Mouse (Mus musculus) liver, embryonic 11.5 days (tissue): Measurements from ENCODE around the gene Fgfr2. TPM values are rescaled to one million over a fixed set of nuclear protein-coding genes. Genes with fewer than 3 reads are reported as not detected.

Source experiments
- ATAC-seq: fragments of 200-750 bp; cut with Nextera tagmentation; replicated peaks from 2 replicates; pipeline ENCODE4 v1.8.0; 2017; ENCODE audit warnings: moderate number of reproducible peaks, mild to moderate bottlenecking, moderate TSS enrichment, moderate library complexity; ENCODE audit not compliant: low FRiP score
- DNase-seq: peaks from one replicate; pipeline ENCODE4 v3.0.0-alpha.2; 2017; ENCODE audit warnings: low spot score
- H3K27ac ChIP-seq: fragments of 300-500 bp; sonication (generic); 2 replicates; pipeline ENCODE4 v1.5.1; 2014; ENCODE audit warnings: mild to moderate bottlenecking, low read depth, low read length, control low read depth
- H3K27me3 ChIP-seq: fragments of 300-500 bp; sonication (generic); replicated peaks from 2 replicates; pipeline ENCODE4 v1.6.1; 2014; ENCODE audit warnings: low read length, mixed read lengths; ENCODE audit not compliant: control insufficient read depth, insufficient read depth
- H3K36me3 ChIP-seq: fragments of 300-500 bp; sonication (generic); 2 replicates; pipeline ENCODE4 v1.6.1; 2014; ENCODE audit warnings: mild to moderate bottlenecking, low read length, moderate library complexity, mixed read lengths; ENCODE audit not compliant: control insufficient read depth, insufficient read depth
- H3K4me1 ChIP-seq: fragments of 300-500 bp; sonication (generic); replicated peaks from 2 replicates; pipeline ENCODE4 v1.6.1; 2014; ENCODE audit warnings: low read length, mixed read lengths; ENCODE audit not compliant: control insufficient read depth, insufficient read depth
- H3K4me2 ChIP-seq: fragments of 300-500 bp; sonication (generic); 2 replicates; pipeline ENCODE4 v1.6.1; 2014; ENCODE audit warnings: mild to moderate bottlenecking, control low read depth, moderate library complexity
- H3K4me3 ChIP-seq: fragments of 300-500 bp; sonication (generic); 2 replicates; pipeline ENCODE4 v1.5.1; 2014; ENCODE audit warnings: low read depth, low read length, control low read depth
- H3K9ac ChIP-seq: fragments of 300-500 bp; sonication (generic); 2 replicates; pipeline ENCODE4 v1.6.1; 2014; ENCODE audit warnings: low read depth, low read length, control low read depth
- H3K9me3 ChIP-seq: fragments of 300-500 bp; sonication (generic); 2 replicates; pipeline ENCODE4 v1.6.1; 2016; ENCODE audit warnings: low read length, inconsistent platforms, mixed read lengths; ENCODE audit not compliant: control insufficient read depth
- WGBS: fragments of 180-500 bp; shearing (Covaris S2); extraction: QIAGEN DNeasy Blood & Tissue Kit; methylation state at CpG from one replicate; pipeline ENCODE4 v1.1.7; 2014; 5-methylcytosine and 5-hydroxymethylcytosine counted together
- polyA plus RNA-seq: library from polyadenylated mRNA; unstranded; fragments of >200 nt; fragmentation: Nextera tagmentation; extraction: Ambion mirVana; gene quantifications from 2 replicates; pipeline ENCODE4 v1.2.1, GENCODE M21; 2014

Fgfr2 gene
- polyA plus RNA-seq, 1 experiment from 2014 or later: 32.6 TPM

- Histone ChIP-seq H3K27ac (no peak overlapping the region), H3K36me3 (no peaks in the 10 kb centered on the region), H3K27me3 (no peaks in the 10 kb centered on the region), H3K4me1 (no peaks in the 10 kb centered on the region), H3K9ac (no peak overlapping the region), H3K4me2 (no peak overlapping the region), H3K4me3 (no peak overlapping the region), H3K9me3 (no peaks in the 10 kb centered on the region)
- WGBS: 66% methylated on average over 10 of the region's 10 CpGs
- no peak for ATAC-seq
- DNase-seq: no peak
These were observed 2875.3 kb downstream of the Fgfr2 start for GRCm38 (mm10) chr7:130247831-130248230.

- no peak overlapping the region for H3K9ac ChIP-seq
- no peak for DNase-seq
- no peaks in the 10 kb centered on the region for H3K9me3 ChIP-seq
- H3K36me3 ChIP-seq: no peaks in the 10 kb centered on the region
- no peak overlapping the region for H3K27ac ChIP-seq
- no peak overlapping the region for H3K4me3 ChIP-seq
- no peaks in the 10 kb centered on the region for H3K27me3 ChIP-seq
- 78% methylated on average over 7 of the region's 7 CpGs for WGBS
- no peak for ATAC-seq
- no peaks in the 10 kb centered on the region for H3K4me1 ChIP-seq
- no peak overlapping the region for H3K4me2 ChIP-seq
These were observed 2876.7 kb downstream of the Fgfr2 start for GRCm38 (mm10) chr7:130246483-130246882.

DNA sequence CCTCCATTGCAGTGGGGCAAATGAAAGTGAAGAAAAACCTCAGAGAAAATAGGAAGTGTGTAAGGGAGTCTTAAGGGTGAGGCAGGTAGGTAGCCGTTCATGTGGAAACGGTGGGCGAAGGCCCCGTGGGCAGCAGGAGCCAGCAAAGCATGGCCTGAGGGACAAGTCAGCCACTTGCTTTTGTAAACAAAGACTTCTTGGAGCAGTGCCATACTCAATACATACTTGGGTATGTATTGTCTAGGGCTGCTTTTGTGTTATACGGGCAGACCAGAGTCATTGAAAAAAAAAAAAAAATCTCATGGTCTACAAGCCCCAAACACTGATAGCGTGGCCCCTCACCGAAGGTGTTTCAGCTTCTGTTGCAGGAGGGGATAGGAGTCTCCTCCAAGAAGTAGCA lies 2878.6 kb downstream of the Fgfr2 start:
- DNase-seq: no peak
- no peaks in the 10 kb centered on the region for H3K9me3 ChIP-seq
- H3K4me1 ChIP-seq: no peaks in the 10 kb centered on the region
- H3K4me3 ChIP-seq: no peak overlapping the region
- H3K9ac ChIP-seq: no peak overlapping the region
- no peaks in the 10 kb centered on the region for H3K36me3 ChIP-seq
- H3K27ac ChIP-seq: no peak overlapping the region
- WGBS: 84% methylated on average over 7 of the region's 7 CpGs
- H3K27me3 ChIP-seq: no peaks in the 10 kb centered on the region
- H3K4me2 ChIP-seq: no peak overlapping the region
- no peak for ATAC-seq

DNA sequence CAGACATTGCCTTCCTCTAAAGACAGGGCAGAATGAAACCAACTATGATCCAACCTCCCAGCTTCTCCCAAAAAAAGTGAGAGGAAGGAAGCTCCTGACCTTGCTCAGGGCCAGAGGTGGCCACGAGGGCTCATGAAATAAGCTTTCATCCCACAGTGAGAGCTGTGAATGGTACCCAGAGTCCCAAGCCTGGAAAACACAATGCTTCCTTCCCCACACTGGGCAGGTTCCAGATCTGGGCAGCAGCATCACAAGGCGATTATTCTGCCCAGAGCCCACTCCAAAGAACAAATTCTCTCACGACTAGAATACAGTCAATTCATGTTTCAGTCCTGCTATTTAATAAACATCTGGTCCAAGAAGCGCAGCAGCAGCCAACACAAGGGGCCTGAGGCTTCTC lies 2879.3 kb downstream of the Fgfr2 start:
- Histone ChIP-seq H3K9ac (no peak overlapping the region), H3K4me3 (no peak overlapping the region), H3K27me3 (no peaks in the 10 kb centered on the region), H3K4me2 (no peak overlapping the region), H3K9me3 (no peaks in the 10 kb centered on the region), H3K27ac (no peak overlapping the region), H3K36me3 (no peaks in the 10 kb centered on the region), H3K4me1 (no peaks in the 10 kb centered on the region)
- ATAC-seq (no peak), DNase-seq (no peak)
- 75% methylated on average over 4 of the region's 4 CpGs for WGBS

GRCm38 (mm10) chr7:130240191-130240590 lies 2883.0 kb downstream of the Fgfr2 start:
- Histone ChIP-seq H3K4me2 (no peak overlapping the region), H3K9me3 (no peaks in the 10 kb centered on the region), H3K36me3 (no peaks in the 10 kb centered on the region), H3K4me3 (no peak overlapping the region), H3K9ac (no peak overlapping the region), H3K27me3 (no peaks in the 10 kb centered on the region), H3K27ac (no peak overlapping the region), H3K4me1 (no peaks in the 10 kb centered on the region)
- DNase-seq (no peak), ATAC-seq (no peak)
- WGBS: 85% methylated on average over 9 of the region's 9 CpGs

- 66% methylated on average over 5 of the region's 5 CpGs for WGBS
- no peaks in the 10 kb centered on the region for H3K4me1 ChIP-seq
- no peaks in the 10 kb centered on the region for H3K27me3 ChIP-seq
- H3K36me3 ChIP-seq: no peaks in the 10 kb centered on the region
- peaks cover 2% of the 10 kb centered on the region; the same call in 1 of the 2 replicates for H3K9me3 ChIP-seq
- ATAC-seq (no peak), DNase-seq (no peak)
- no peak overlapping the region for H3K4me2 ChIP-seq
- no peak overlapping the region for H3K27ac ChIP-seq
- no peak overlapping the region for H3K9ac ChIP-seq
- H3K4me3 ChIP-seq: no peak overlapping the region
These were observed 2885.9 kb downstream of the Fgfr2 start for GRCm38 (mm10) chr7:130237244-130237643.

GRCm38 (mm10) chr7:130233777-130234176 lies 2889.4 kb downstream of the Fgfr2 start:
- no peaks in the 10 kb centered on the region for H3K36me3 ChIP-seq
- no peak overlapping the region for H3K4me2 ChIP-seq
- WGBS: 67% methylated on average over 7 of the region's 7 CpGs
- H3K9ac ChIP-seq: no peak overlapping the region
- ATAC-seq (no peak), DNase-seq (no peak)
- H3K27me3 ChIP-seq: no peaks in the 10 kb centered on the region
- peaks cover 2% of the 10 kb centered on the region; the same call in 1 of the 2 replicates for H3K9me3 ChIP-seq
- no peaks in the 10 kb centered on the region for H3K4me1 ChIP-seq
- H3K4me3 ChIP-seq: no peak overlapping the region
- H3K27ac ChIP-seq: no peak overlapping the region

DNA sequence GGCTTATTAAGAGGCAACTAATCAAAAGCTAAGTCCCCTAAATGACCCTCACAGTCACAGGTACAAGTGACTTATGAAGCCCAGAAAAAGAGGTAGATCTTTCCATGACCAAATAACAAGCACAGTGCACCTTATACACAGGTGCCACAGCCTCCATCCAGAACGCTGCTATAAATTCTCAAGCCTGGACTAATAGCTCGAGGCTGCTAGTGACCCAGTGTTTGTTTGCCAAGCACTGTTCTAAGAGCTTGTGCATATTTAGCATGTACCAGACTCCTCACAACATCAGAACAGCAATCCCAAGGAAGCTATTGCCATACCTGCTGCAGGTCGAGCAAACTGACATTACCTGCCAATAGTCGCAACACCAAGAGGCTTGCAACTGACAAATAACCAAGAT lies 2893.1 kb downstream of the Fgfr2 start:
- 81% methylated on average over 4 of the region's 4 CpGs for WGBS
- Histone ChIP-seq H3K9ac (no peak overlapping the region), H3K4me3 (no peak overlapping the region), H3K36me3 (no peaks in the 10 kb centered on the region), H3K27ac (no peak overlapping the region), H3K4me1 (no peaks in the 10 kb centered on the region), H3K9me3 (peaks cover 2% of the 10 kb centered on the region; the same call in 1 of the 2 replicates), H3K4me2 (no peak overlapping the region), H3K27me3 (no peaks in the 10 kb centered on the region)
- DNase-seq (no peak), ATAC-seq (no peak)

- Histone ChIP-seq H3K4me1 (peaks cover 3% of the 10 kb centered on the region; the same call in 1 of the 2 replicates), H3K36me3 (no peaks in the 10 kb centered on the region), H3K9ac (no peak overlapping the region), H3K4me3 (no peak overlapping the region), H3K4me2 (no peak overlapping the region), H3K27me3 (no peaks in the 10 kb centered on the region), H3K9me3 (no peaks in the 10 kb centered on the region), H3K27ac (no peak overlapping the region; the same call in 1 of the 2 replicates)
- DNase-seq (peak; percentile 32), ATAC-seq (peak; percentile 60)
- WGBS: 69% methylated on average over 3 of the region's 3 CpGs
These were observed 2897.9 kb downstream of the Fgfr2 start for GRCm38 (mm10) chr7:130225227-130225626.
